In the genomic region with DNA sequence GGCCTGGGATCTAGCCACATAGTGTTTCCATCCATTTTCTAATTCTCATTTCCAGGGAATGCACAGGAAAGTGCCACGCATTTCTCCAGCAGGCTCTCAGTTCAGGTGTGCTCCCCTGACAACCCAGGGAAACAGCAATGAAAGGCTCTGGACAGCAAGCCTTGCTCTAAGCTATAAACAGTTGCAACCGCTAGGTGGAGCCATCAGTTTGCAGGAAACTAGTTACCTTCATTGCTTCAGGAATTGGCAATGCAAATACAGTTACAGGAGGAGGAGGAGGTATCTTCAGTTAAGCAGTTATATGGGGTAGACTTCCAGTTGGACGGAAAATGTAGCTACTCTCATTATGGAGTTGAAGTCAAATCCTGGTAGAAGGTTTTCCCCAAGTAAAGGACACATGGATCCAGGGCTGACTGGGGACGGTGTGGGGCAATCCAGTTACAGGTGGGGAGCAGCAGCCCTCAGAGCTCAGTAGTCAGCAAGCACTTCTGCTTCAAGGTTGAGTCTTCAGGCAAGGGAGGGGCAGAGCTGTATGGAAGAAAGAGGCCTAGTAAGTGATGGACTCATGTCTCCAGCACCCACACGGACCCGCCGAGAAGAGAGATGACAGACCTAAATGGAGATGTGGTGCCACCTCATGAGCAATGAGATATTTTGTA, we compare ENCODE assay signal across 8 mouse cellular contexts. TPM values are rescaled to one million over a fixed set of nuclear protein-coding genes. Genes with fewer than 3 reads are reported as not detected.
A peak's percentile ranks its signal among the peaks of the same experiment; 100 is the strongest.
DNase-seq lines count a peak whose midpoint lies in the region; TF ChIP-seq lines count a peak whose summit lies in the region.

No protein-coding gene starts in this region.

- H3K27me3 ChIP-seq in MEL (ENCODE audit: control insufficient read depth in 1 of 2, insufficient read depth in 2 of 2, low read length in 2 of 2) = no peaks in the 10 kb centered on the region

- H3K27ac ChIP-seq in MEL (ENCODE audit: control insufficient read depth, low read depth, low read length) = no peak overlapping the region

- no peaks in the 10 kb centered on the region for H3K4me1 ChIP-seq in MEL (ENCODE audit: control insufficient read depth in 1 of 2, insufficient read depth in 2 of 2, low read length in 2 of 2)

- peak; percentile 96 for TF ChIP-seq RAD21 in MEL (IDR thresholded peaks at IDR 0.05; ENCODE audit: low read depth, low read length)

- H3K79me2 ChIP-seq in MEL (ENCODE audit: control insufficient read depth, insufficient read depth, low read length, poor library complexity) = no peaks in the 10 kb centered on the region

- TF ChIP-seq EP300 in MEL (IDR thresholded peaks at IDR 0.05; ENCODE audit: low read depth in 1 of 2, low read length in 2 of 2) = no peak

- H3K4me3 ChIP-seq in MEL (ENCODE audit: control insufficient read depth in 1 of 2, insufficient read depth in 1 of 2, low read depth in 2 of 2, low read length in 2 of 2) = no peak overlapping the region

- TF ChIP-seq POLR2A in MEL (IDR thresholded peaks at IDR 0.05; ENCODE audit: control insufficient read depth in 1 of 2, insufficient read depth in 1 of 2, low read depth in 1 of 2, low read length in 2 of 2, poor library complexity in 1 of 2) = no peak

- DNase-seq in MEL (ENCODE audit: low read depth, low spot score) = peak; percentile 84
- peak; percentile 92 for DNase-seq in brain, adult 2 months (ENCODE audit: low read depth, low spot score)
- peak; percentile 36 for DNase-seq in fibroblast of lung, adult 2 months (ENCODE audit: low read depth)
- DNase-seq in heart, postnatal 4 days = peak; percentile 88
- DNase-seq in layer of hippocampus, adult 11-12 months (ENCODE audit: low spot score) = peak; percentile 83
- peak; percentile 87 for DNase-seq in lung, postnatal 10 days
- peak; percentile 83 for DNase-seq in retina, embryonic 14.5 days (ENCODE audit: low spot score)
- peak; percentile 88 for DNase-seq in urinary bladder, postnatal 14 days (ENCODE audit: low spot score)

- H3K36me3 ChIP-seq in MEL (ENCODE audit: control insufficient read depth in 1 of 2, insufficient read depth in 2 of 2, low read length in 2 of 2) = no peaks in the 10 kb centered on the region; a peak in 1 of 4 replicates

- H3K9me3 ChIP-seq in MEL (replicated peaks; ENCODE audit: insufficient read depth, low read length) = no peaks in the 10 kb centered on the region

- no peak overlapping the region for H3K9ac ChIP-seq in MEL (ENCODE audit: control insufficient read depth, low read depth, low read length, poor library complexity, severe bottlenecking)

- TF ChIP-seq CTCF in MEL (IDR thresholded peaks at IDR 0.05 in 2 of 3, conservative IDR thresholded peaks at IDR 0.05 in 1 of 3; ENCODE audit: control insufficient read depth in 1 of 3, insufficient read depth in 1 of 3, low read depth in 2 of 3, low read length in 3 of 3, poor library complexity in 1 of 3, severe bottlenecking in 1 of 3) = peak; percentile 65 to 98 (median 90)

TF ChIP-seq in MEL, 35 proteins besides CTCF, POLR2A, EP300 and RAD21:
- TF ChIP-seq SMC3 (IDR thresholded peaks at IDR 0.05; ENCODE audit: low read depth, low read length) (peak; percentile 93), POLR2AphosphoS2 (IDR thresholded peaks at IDR 0.05; ENCODE audit: low read length) (no peak), SIN3A (IDR thresholded peaks at IDR 0.05; ENCODE audit: low read length) (0 out of 2 replicates have a peak, but pooled peaks have one; percentile 22), ZC3H11A (IDR thresholded peaks at IDR 0.05; ENCODE audit: low read depth, low read length) (peak; percentile 78), JUND (IDR thresholded peaks at IDR 0.05; ENCODE audit: low read depth, low read length) (no peak)

RNA-seq across cellular contexts. Expression of gene Tmem185b, which starts 22.8 kb away (rescaled TPM):
- total RNA-seq in MEL (2012; rRNA removed) = 19.7 and 25.2 TPM in 2 replicates
- polyA plus RNA-seq in MEL (2012; ENCODE audit: insufficient read depth in 1 of 2, insufficient read length in 2 of 2, low read depth in 1 of 2, low replicate concordance in 2 of 2, missing spikeins in 1 of 2) = 10 to 100 TPM in 1 of 2 experiments, not detected in 1; 35.8 TPM
- total RNA-seq in heart, postnatal 4 days (2021) = 10 to 100 TPM; 20.2 to 20.6 TPM

RNA-seq across cellular contexts. Expression of gene Ralb, which starts 44.2 kb away (rescaled TPM):
- total RNA-seq in MEL (2012; rRNA removed) = 26.2 and 28.0 TPM in 2 replicates
- 10 to 100 TPM in 1 of 2 experiments, not detected in 1; 45.1 TPM for polyA plus RNA-seq in MEL (2012; ENCODE audit: insufficient read depth in 1 of 2, insufficient read length in 2 of 2, low read depth in 1 of 2, low replicate concordance in 2 of 2, missing spikeins in 1 of 2)
- 10 to 100 TPM; 59.2 to 62.2 TPM for total RNA-seq in heart, postnatal 4 days (2021)

Comparison
In these comparisons a context has a peak if more than half of its experiments do, and no peak if none do; other contexts are left out.
1. DNase-seq: peak in every context shown above with its lines; median percentile 92 in brain, adult 2 months; 88 in heart, postnatal 4 days; 88 in urinary bladder, postnatal 14 days; 87 in lung, postnatal 10 days; 84 in MEL; 83 in layer of hippocampus, adult 11-12 months; 83 in retina, embryonic 14.5 days; 36 in fibroblast of lung, adult 2 months.